Mouse (Mus musculus) gastrocnemius, adult 2 months (tissue): ENCODE results near the gene A3galt2. TPM values are rescaled to one million over a fixed set of nuclear protein-coding genes. Genes with fewer than 3 reads are reported as not detected.

Experiments used
- DNase-seq: peaks from one replicate; pipeline ENCODE4 v3.0.0; 2022
- H3K27ac ChIP-seq: fragments of 200-600 bp; 2 replicates; pipeline ENCODE4 v1.8.1; 2022; ENCODE audit warnings: mild to moderate bottlenecking
- H3K4me3 ChIP-seq: fragments of 200-600 bp; 2 replicates; pipeline ENCODE4 v1.8.1; 2022; ENCODE audit warnings: mild to moderate bottlenecking, moderate library complexity
- CTCF ChIP-seq: fragments of 200-600 bp; IDR thresholded peaks from 2 replicates; pipeline ENCODE4 v1.8.1; 2022; ENCODE audit warnings: antibody characterized with exemption, mild to moderate bottlenecking, moderate library complexity
- intact Hi-C: fragments of 180-260 bp; cut with DNase I; formaldehyde crosslinking; loops from one replicate; pipeline ENCODE4 v1.15.1; 2025
- total RNA-seq, 2 experiments: library from RNA; stranded (reverse); gene quantifications; 2 replicates each; pipeline ENCODE4 v1.2.3; 2021

A3galt2 gene
- total RNA-seq, 2 experiments from 2014 or later, result 0.10 to 0.14 TPM

DNA sequence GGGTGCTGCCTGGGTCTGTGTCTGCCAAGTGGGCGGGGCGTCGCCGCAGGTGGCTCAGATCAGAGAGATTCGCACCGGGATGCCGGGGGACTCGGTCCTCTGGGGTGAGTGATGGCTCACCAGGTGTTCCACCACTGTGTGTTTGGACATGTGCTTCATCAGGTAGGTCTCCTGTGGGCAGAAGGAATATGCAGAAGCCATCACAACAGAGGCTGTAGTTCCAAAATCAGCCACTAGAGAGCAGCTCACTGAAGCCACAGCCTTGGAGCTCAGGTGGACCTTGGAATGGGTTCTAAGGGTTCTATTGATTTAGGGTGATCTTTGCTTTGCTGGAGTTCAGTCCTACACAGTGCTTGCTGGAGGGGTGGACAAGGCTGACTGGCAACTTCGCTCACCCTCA, 19.3 kb downstream of the A3galt2 start:
- H3K4me3 ChIP-seq, result no peak overlapping the region
- TF ChIP-seq CTCF, result peak; percentile 84
- DNase-seq, result no peak
- intact Hi-C loops, result no loop called here
- no peak overlapping the region for H3K27ac ChIP-seq

- Histone ChIP-seq H3K27ac (no peak overlapping the region), H3K4me3 (no peak overlapping the region)
- peak; percentile 76 for DNase-seq
- intact Hi-C loops, result loop anchor here (1.0 to 5.0 kb wide), 3 partner anchors 49 to 164 kb away; no protein-coding TSS in a partner anchor
- no peak; the same call in 1 of the 2 replicates for TF ChIP-seq CTCF
Measured at GRCm38 (mm10) chr4:128776568-128777289, 21.6 kb downstream of the A3galt2 start.

- Histone ChIP-seq H3K4me3 (no peak overlapping the region), H3K27ac (no peak overlapping the region)
- no peak for TF ChIP-seq CTCF
- DNase-seq, result no peak
- intact Hi-C loops, result loop anchor here (2.0 to 5.0 kb wide), 2 partner anchors 50 to 165 kb away; no protein-coding TSS in a partner anchor
Measured at GRCm38 (mm10) chr4:128777593-128777992, 22.4 kb downstream of the A3galt2 start.

DNA sequence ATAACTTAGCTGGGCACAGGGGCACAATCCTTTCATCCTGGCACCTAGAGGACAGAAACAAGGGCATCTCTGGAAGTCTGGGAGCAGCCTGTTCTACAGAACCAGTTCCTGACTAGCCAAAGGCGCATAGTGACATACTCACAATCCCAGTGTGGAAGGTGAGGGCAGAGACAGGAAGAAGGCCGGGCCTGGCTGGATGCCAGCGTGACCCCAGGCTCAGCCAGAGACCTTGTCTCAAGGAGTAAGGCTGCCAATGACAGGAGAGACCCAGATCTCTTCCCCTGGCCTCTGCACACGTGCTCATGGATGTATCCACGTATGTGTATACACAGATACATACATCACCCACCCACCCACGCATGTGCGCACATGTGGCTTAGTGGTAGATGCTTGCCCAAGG, 26.9 kb downstream of the A3galt2 start:
- DNase-seq, result no peak
- Histone ChIP-seq H3K4me3 (no peak overlapping the region), H3K27ac (no peak overlapping the region)
- TF ChIP-seq CTCF, result no peak
- intact Hi-C loops, result no loop called here

- H3K27ac ChIP-seq, result no peak overlapping the region
- DNase-seq, result no peak
- intact Hi-C loops, result no loop called here
- TF ChIP-seq CTCF, result no peak
- H3K4me3 ChIP-seq, result no peak overlapping the region
Measured at GRCm38 (mm10) chr4:128782645-128783044, 27.5 kb downstream of the A3galt2 start.

DNA sequence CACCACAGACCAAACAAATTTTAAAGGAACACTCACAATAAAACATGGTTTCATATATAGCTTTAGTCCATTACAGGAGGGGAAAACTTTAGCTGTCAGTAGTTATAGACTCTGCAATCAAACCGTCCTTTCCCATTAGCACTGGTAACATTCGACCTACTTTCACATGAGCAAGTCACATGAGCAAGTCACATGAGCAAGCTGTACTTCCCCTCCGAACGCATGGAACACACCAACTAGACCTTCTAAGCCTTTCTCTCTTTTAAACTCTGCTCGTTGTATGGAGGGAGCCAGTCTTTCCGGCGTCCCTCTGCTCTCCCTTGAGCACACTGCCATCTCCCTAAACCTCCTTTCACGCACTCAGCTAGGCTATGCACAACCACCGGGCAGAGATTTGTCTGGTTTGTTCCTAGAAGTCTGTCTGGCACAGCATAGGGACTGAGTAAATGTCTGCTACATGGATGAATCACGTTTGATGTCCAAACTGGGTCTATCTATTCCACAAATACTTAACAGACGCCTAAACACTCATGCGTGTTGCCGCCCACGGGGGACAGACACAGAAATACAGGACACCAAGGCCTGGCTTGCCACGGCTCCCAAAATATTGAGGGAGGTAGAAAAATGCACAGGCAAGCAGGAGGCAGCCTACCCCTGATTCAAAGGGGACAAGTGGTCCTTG, 29.9 kb downstream of the A3galt2 start:
- TF ChIP-seq CTCF, result no peak
- DNase-seq, result no peak
- intact Hi-C loops, result no loop called here
- Histone ChIP-seq H3K4me3 (no peak overlapping the region), H3K27ac (no peak overlapping the region)

- Histone ChIP-seq H3K4me3 (no peak overlapping the region), H3K27ac (no peak overlapping the region)
- TF ChIP-seq CTCF, result no peak
- intact Hi-C loops, result no loop called here
- no peak for DNase-seq
Measured at GRCm38 (mm10) chr4:128785921-128786654, 30.9 kb downstream of the A3galt2 start.

GRCm38 (mm10) chr4:128787023-128787939, 32.1 kb downstream of the A3galt2 start:
- no peak overlapping the region for H3K4me3 ChIP-seq
- TF ChIP-seq CTCF, result no peak
- no peak for DNase-seq
- no peak overlapping the region for H3K27ac ChIP-seq
- intact Hi-C loops, result no loop called here

DNA sequence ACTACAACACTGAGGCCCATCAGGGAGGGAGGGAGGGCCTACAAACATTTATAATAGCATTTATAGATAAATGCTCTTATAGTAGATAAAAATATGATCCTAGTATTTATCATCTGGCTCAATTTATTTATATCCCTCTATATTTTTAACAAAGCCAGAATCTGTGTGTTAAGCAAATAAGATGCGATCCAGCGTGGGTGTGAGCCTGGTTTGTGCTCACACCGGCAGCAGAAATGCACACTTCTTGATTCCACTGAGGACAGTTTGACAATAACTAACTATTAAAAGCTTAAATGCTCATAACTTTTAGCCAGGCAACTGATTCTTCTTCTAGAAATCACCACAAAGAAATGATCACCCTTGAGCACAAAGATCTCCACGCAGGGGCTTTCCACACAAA, 32.9 kb downstream of the A3galt2 start:
- Histone ChIP-seq H3K4me3 (no peak overlapping the region), H3K27ac (no peak overlapping the region)
- intact Hi-C loops, result no loop called here
- peak; percentile 8 for DNase-seq
- TF ChIP-seq CTCF, result no peak

- DNase-seq, result no peak
- TF ChIP-seq CTCF, result no peak
Measured at GRCm38 (mm10) chr4:128789646-128790045, 34.5 kb downstream of the A3galt2 start.

GRCm38 (mm10) chr4:128793710-128794109, 38.5 kb downstream of the A3galt2 start:
- Histone ChIP-seq H3K4me3 (no peak overlapping the region), H3K27ac (no peak overlapping the region)
- no peak for DNase-seq
- no peak for TF ChIP-seq CTCF
- intact Hi-C loops, result no loop called here

More at GRCm38 (mm10) chr4:128789646-128790045, 34.5 kb downstream of the A3galt2 start:
- Histone ChIP-seq H3K4me3 (no peak overlapping the region), H3K27ac (no peak overlapping the region)
- intact Hi-C loops, result no loop called here

- no peak overlapping the region for H3K4me3 ChIP-seq
- no peak for TF ChIP-seq CTCF
- DNase-seq, result no peak
- no peak overlapping the region for H3K27ac ChIP-seq
- intact Hi-C loops, result no loop called here
Measured at GRCm38 (mm10) chr4:128794198-128794597, 39.0 kb downstream of the A3galt2 start.
